ENCODE assay signal across 8 mouse cellular contexts in genomic region chr19:57118785-57119565, GRCm38 (mm10).
DNase-seq lines count a peak whose midpoint lies in the region; ATAC-seq and TF ChIP-seq lines count a peak whose summit lies in the region.

No protein-coding gene starts in this region.

- no peak for TF ChIP-seq CTCF in liver, adult 2 months (IDR thresholded peaks at IDR 0.05; ENCODE audit: low read depth, low read length)

- H3K4me3 ChIP-seq in forebrain, embryonic 11.5 days (ENCODE audit: low read depth, low read length), result peak overlapping the region; percentile 33
- peak overlapping the region; percentile 52 for H3K4me3 ChIP-seq in heart, embryonic 16.5 days (ENCODE audit: low read length)
- peak overlapping the region; percentile 32; the same call in 1 of the 2 replicates for H3K4me3 ChIP-seq in liver, adult 2 months (ENCODE audit: insufficient read depth, low read depth, low read length)
- H3K4me3 ChIP-seq in myocyte, result no peak overlapping the region

- peak overlapping the region; percentile 51 for H3K9ac ChIP-seq in forebrain, embryonic 11.5 days (ENCODE audit: low read length)
- peak overlapping the region; percentile 70 for H3K9ac ChIP-seq in heart, embryonic 16.5 days (ENCODE audit: low read length)
- 0 out of 2 replicates have a peak overlapping the region, but pooled peaks have one; percentile 8 for H3K9ac ChIP-seq in liver, adult 2 months (ENCODE audit: low read depth, low read length)

- H3ac ChIP-seq in myocyte (ENCODE audit: control insufficient read depth, insufficient read length), result no peak overlapping the region

- H3K27me3 ChIP-seq in forebrain, embryonic 11.5 days (ENCODE audit: control insufficient read depth, insufficient read depth, low read length), result no peaks in the 10 kb centered on the region
- no peaks in the 10 kb centered on the region for H3K27me3 ChIP-seq in heart, embryonic 16.5 days (ENCODE audit: control insufficient read depth, insufficient read depth, low read length)
- H3K27me3 ChIP-seq in liver, adult 2 months (ENCODE audit: control insufficient read depth, insufficient read depth, low read length), result no peaks in the 10 kb centered on the region
- no peaks in the 10 kb centered on the region for H3K27me3 ChIP-seq in myocyte (ENCODE audit: control insufficient read depth, insufficient read depth, insufficient read length)

- WGBS in forebrain, embryonic 11.5 days, result 42% methylated on average over 22 of the region's 22 CpGs
- 36% methylated on average over 22 of the region's 22 CpGs for WGBS in heart, embryonic 16.5 days
- WGBS in liver, adult 2 months, result 74% methylated on average over 22 of the region's 22 CpGs

- peak overlapping the region; percentile 51 for H3K4me2 ChIP-seq in forebrain, embryonic 11.5 days (ENCODE audit: low read depth, low read length, severe bottlenecking)
- peak overlapping the region; percentile 61 for H3K4me2 ChIP-seq in heart, embryonic 16.5 days (ENCODE audit: low read depth, low read length)
- H3K4me2 ChIP-seq in myocyte (ENCODE audit: low read depth), result peak overlapping the region; percentile 48

- H3K36me3 ChIP-seq in forebrain, embryonic 11.5 days (ENCODE audit: control insufficient read depth, insufficient read depth, low read length), result no peaks in the 10 kb centered on the region
- H3K36me3 ChIP-seq in heart, embryonic 16.5 days (ENCODE audit: control insufficient read depth, insufficient read depth), result peaks cover 7% of the 10 kb centered on the region
- H3K36me3 ChIP-seq in liver, adult 2 months (ENCODE audit: control insufficient read depth, insufficient read depth, low read length), result no peaks in the 10 kb centered on the region
- no peaks in the 10 kb centered on the region for H3K36me3 ChIP-seq in myocyte (ENCODE audit: control insufficient read depth, insufficient read depth)

- H3K27ac ChIP-seq in forebrain, embryonic 11.5 days (ENCODE audit: low read depth, low read length), result peak overlapping the region; percentile 18; the same call in 1 of the 2 replicates
- H3K27ac ChIP-seq in heart, embryonic 16.5 days (ENCODE audit: low read length), result peak overlapping the region; percentile 78
- H3K27ac ChIP-seq in liver, adult 2 months (replicated peaks; ENCODE audit: insufficient read depth, low read depth, low read length), result no peak overlapping the region

- H3K79me2 ChIP-seq in liver, adult 2 months (ENCODE audit: control insufficient read depth, insufficient read depth, low read length), result no peaks in the 10 kb centered on the region
- H3K79me2 ChIP-seq in myocyte (ENCODE audit: control insufficient read depth, insufficient read depth), result no peaks in the 10 kb centered on the region

- TF ChIP-seq POLR2A in liver, adult 2 months (IDR thresholded peaks at IDR 0.05; ENCODE audit: extremely low read depth, insufficient read depth, low read length), result no peak
- TF ChIP-seq POLR2A in myocyte (IDR thresholded peaks at IDR 0.05; ENCODE audit: insufficient read length, low read depth), result no peak

- DNase-seq in 3134 (ENCODE audit: extremely low read depth, insufficient read length, low spot score), result peak; percentile 62
- peak; percentile 33 for DNase-seq in adrenal gland, postnatal 25 days
- DNase-seq in forebrain, embryonic 11.5 days (ENCODE audit: low spot score), result peak; percentile 86
- peak; percentile 82 for DNase-seq in kidney, postnatal 10 days
- DNase-seq in liver, adult 2 months (ENCODE audit: extremely low read depth, low read depth, low spot score), result no peak
- DNase-seq in spleen, postnatal 36 days (ENCODE audit: low spot score in 2 of 2), result peak; percentile 96

- H3K9me3 ChIP-seq in forebrain, embryonic 11.5 days (ENCODE audit: control insufficient read depth, low read length), result no peaks in the 10 kb centered on the region
- H3K9me3 ChIP-seq in heart, embryonic 16.5 days (replicated peaks; ENCODE audit: control insufficient read depth, low read length), result no peaks in the 10 kb centered on the region

- H3K4me1 ChIP-seq in forebrain, embryonic 11.5 days (replicated peaks; ENCODE audit: control insufficient read depth, insufficient read depth, low read length), result peaks cover 13% of the 10 kb centered on the region
- peaks cover 60% of the 10 kb centered on the region for H3K4me1 ChIP-seq in heart, embryonic 16.5 days (ENCODE audit: control insufficient read depth, insufficient read depth, low read length)
- H3K4me1 ChIP-seq in liver, adult 2 months (ENCODE audit: control insufficient read depth, insufficient read depth, low read length), result no peaks in the 10 kb centered on the region

- ATAC-seq in forebrain, embryonic 11.5 days (replicated peaks; ENCODE audit: low FRiP score), result peak; percentile 77
- ATAC-seq in heart, embryonic 16.5 days (replicated peaks; ENCODE audit: extremely low read depth, insufficient read depth, low FRiP score), result peak; percentile 74

TF ChIP-seq in myocyte, 11 proteins besides CTCF, POLR2A, EP300 and RAD21:
- TF ChIP-seq USF1 (IDR thresholded peaks at IDR 0.05; ENCODE audit: low read depth), result no peak
- no peak for TF ChIP-seq TCF3 (IDR thresholded peaks at IDR 0.05; ENCODE audit: insufficient read length, low read depth)
- TF ChIP-seq MYOG (IDR thresholded peaks at IDR 0.05; ENCODE audit: control insufficient read depth in 1 of 3, insufficient read depth in 1 of 3, insufficient read length in 2 of 3, low read depth in 2 of 3), result no peak
- no peak for TF ChIP-seq SRF (IDR thresholded peaks at IDR 0.05; ENCODE audit: control insufficient read depth, insufficient read length, low read depth)

Comparison
In these comparisons a context has a peak if more than half of its experiments do, and no peak if none do; other contexts are left out.
1. H3K9ac ChIP-seq: peak in every context shown above with its lines; median percentile 70 in heart, embryonic 16.5 days; 51 in forebrain, embryonic 11.5 days; 8 in liver, adult 2 months.